Mouse (Mus musculus): ENCODE results near the gene Gm13305. TPM values are rescaled to one million over a fixed set of nuclear protein-coding genes. Genes with fewer than 3 reads are reported as not detected.
A peak's percentile ranks its signal among the peaks of the same experiment; 100 is the strongest.
"Not testable (repeated sequence)": the region's sequence is repeated elsewhere in the genome, so short reads cannot be mapped to it uniquely, and the experiment has no call there.

Gm13305 gene
- polyA plus RNA-seq (2014; fragmentation: Nextera tagmentation; extraction: Ambion mirVana): 0.53 TPM in 1 of 2 replicates, not detected in the other

DNA sequence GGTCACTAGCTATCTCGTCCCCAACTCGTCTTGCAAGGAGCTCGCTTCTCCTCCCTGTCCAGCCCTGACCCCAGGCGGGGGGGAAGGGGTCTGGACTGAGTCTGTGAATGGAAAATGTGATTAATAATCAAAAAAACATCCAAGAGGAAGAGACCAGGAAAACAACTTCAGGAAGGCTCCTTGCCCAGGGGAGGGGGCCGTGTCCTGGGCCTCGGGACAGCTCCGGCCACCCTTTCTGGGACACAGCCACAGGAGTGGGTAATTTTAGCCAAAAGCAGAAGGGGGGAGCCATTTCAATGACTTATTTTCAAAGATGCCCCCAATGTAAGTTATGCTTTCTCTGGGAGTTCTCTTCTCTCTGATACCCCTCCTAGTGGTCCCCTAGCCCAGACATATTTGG, at the start of gene Gm13305:
TSS of gene Gm13305 (minus strand) at position 101 of the 400 bp plus-strand sequence.
- WGBS: no CpG with 5 or more reads among the region's 7 CpGs
- not testable (repeated sequence) for ATAC-seq (ENCODE audit: low FRiP score); DNase-seq (ENCODE audit: low spot score)

DNA sequence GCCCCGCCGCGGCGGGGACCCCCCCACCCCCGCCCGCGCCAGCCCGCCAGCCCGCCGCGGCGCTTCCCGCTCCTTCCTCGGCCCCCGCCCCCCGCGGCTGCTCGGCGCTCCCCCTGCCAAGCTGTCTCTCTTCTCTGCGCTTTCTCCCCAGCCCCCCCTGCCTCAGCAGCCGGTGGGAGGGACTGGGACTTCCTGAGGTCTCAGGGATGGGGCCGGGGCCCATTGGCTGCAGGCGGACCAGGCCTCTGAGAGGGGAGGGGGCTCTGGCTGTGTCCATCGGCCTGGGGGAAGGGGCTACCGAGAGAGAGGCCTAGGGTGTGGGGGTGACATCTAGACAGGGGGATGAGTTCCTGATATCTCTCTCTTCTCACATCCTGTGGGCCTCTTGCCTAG, 16.6 kb upstream of the Gm13305 start:
- H3K27me3 ChIP-seq (ENCODE audit: control insufficient read depth, insufficient read depth, low read length); H3K9ac ChIP-seq (ENCODE audit: low read depth, low read length); DNase-seq (ENCODE audit: low spot score); H3K27ac ChIP-seq (ENCODE audit: low read depth, low read length); H3K4me2 ChIP-seq (replicated peaks; ENCODE audit: low read depth, low read length); H3K4me1 ChIP-seq (replicated peaks; ENCODE audit: control insufficient read depth, insufficient read depth, low read length); H3K4me3 ChIP-seq (ENCODE audit: low read depth, low read length); H3K9me3 ChIP-seq (ENCODE audit: control insufficient read depth, low read length); H3K36me3 ChIP-seq (ENCODE audit: control insufficient read depth, insufficient read depth, low read length): not testable (repeated sequence)
- no CpG with 5 or more reads among the region's 25 CpGs for WGBS
- peak; percentile 76 for ATAC-seq (ENCODE audit: low FRiP score)

More for the DNA sequence above, at the start of gene Gm13305:
- not testable (repeated sequence) for H3K36me3 ChIP-seq (ENCODE audit: control insufficient read depth, insufficient read depth, low read length); H3K27me3 ChIP-seq (ENCODE audit: control insufficient read depth, insufficient read depth, low read length); H3K9ac ChIP-seq (ENCODE audit: low read depth, low read length); H3K4me3 ChIP-seq (ENCODE audit: low read depth, low read length); H3K27ac ChIP-seq (ENCODE audit: low read depth, low read length); H3K9me3 ChIP-seq (ENCODE audit: control insufficient read depth, low read length); H3K4me1 ChIP-seq (replicated peaks; ENCODE audit: control insufficient read depth, insufficient read depth, low read length); H3K4me2 ChIP-seq (replicated peaks; ENCODE audit: low read depth, low read length)

DNA sequence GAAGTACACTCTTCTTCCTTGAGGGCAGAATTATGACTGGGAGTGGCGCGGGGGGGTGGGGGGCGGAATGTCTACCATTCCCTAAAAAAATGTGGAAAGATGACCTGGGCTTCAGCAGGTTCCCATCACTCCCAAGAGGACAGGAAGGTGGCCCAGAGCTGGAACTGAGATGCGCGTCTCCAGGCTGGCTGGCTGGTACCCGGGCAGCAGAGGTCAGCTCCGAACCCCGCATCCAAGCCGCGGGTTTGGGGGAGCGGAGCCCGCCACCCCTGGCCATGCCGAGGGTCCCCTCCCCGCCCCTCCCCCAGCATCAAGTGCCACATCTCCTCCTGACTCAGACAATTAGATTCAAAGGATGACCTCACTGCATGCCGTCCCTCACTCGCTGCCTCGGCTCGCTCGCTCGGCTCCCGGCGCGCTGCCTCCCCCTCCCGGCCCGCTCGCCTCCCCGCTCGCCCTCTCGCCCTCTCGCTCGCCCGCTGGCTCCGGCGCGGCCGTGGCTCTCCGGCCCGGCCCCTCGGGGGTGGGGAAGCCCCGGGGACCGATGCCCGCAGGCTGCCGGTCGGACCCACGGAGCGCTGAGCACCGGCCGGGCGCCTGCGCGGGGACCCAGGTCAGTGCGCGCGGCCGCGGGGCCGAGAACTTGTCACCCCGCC, 16.0 kb upstream of the Gm13305 start:
- H3K9me3 ChIP-seq (ENCODE audit: control insufficient read depth, low read length); H3K27ac ChIP-seq (ENCODE audit: low read depth, low read length); H3K9ac ChIP-seq (ENCODE audit: low read depth, low read length); H3K36me3 ChIP-seq (ENCODE audit: control insufficient read depth, insufficient read depth, low read length); H3K4me2 ChIP-seq (replicated peaks; ENCODE audit: low read depth, low read length); H3K27me3 ChIP-seq (ENCODE audit: control insufficient read depth, insufficient read depth, low read length); DNase-seq (ENCODE audit: low spot score); H3K4me3 ChIP-seq (ENCODE audit: low read depth, low read length); H3K4me1 ChIP-seq (replicated peaks; ENCODE audit: control insufficient read depth, insufficient read depth, low read length): not testable (repeated sequence)
- no CpG with 5 or more reads among the region's 58 CpGs for WGBS
- ATAC-seq (ENCODE audit: low FRiP score): peak; percentile 64

DNA sequence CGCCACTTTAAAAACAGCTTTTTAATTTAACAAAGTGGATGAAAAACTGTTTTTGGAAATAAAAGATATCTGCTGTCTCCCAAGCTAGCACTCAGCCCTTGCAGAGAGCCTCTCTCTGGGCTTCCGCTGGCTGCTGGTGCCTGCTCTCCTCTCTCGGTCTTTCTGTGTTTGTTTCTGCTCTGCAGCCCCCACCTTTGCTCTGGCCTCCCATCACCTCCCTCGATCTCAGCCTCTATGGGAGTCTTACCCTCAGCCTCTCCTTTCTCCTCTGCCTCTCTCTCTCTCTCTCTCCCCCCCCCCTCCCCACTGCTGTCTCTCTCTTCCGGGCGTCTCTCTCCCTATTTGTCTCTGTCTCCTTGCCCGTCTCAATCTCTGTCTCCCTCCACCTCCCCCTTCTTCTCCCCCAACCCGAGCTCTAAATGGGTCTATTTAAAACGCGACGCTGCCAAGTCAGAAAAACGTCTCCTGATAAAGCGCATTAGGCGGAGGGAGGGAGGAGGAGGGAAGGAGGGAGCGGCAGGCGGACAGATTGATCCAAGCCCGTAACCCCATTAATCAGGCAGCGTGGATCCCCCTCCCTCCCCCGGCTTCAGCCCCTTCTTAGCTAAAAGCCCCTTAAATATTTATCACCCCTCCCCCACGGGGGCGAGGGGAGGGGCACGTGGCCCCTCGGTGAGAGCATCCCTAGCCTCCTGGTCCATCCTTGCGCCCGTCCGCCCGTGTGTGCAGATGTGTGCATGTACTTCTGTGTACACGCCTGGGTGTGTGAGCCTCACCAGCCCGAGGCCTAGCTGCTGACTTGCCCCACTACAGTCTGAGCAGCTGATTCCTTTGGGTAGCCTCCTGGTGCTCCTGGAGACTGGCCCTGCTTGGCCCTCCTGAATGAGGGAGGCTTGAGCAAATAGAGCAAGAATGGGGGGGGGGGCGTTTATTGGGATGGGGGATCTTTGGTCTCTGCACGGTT, 15.1 kb upstream of the Gm13305 start:
- ATAC-seq (ENCODE audit: low FRiP score): peak; percentile 78

DNA sequence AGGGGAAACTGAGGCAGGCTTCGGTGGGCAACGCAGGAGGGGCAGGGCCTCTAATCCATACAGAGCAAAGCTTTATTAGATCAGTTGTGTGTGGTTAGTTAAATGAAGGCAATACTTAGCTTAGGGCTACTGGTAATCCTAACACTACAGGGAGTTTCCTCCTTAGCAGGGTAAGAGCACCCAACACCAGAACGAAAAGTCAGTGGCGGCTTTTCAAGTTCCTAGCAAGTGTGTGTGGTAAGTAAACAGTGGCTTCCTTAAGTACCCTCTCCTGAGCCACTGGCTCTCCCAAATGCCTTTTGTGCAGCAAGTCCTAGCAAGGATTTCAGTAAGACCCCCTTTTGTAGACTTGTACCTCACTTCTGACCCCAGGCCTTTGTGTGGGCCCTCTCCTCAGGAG, 9.8 kb upstream of the Gm13305 start:
- ATAC-seq (ENCODE audit: low FRiP score); H3K4me3 ChIP-seq (ENCODE audit: low read depth, low read length); H3K36me3 ChIP-seq (ENCODE audit: control insufficient read depth, insufficient read depth, low read length); H3K27ac ChIP-seq (ENCODE audit: low read depth, low read length); DNase-seq (ENCODE audit: low spot score); H3K9me3 ChIP-seq (ENCODE audit: control insufficient read depth, low read length); H3K27me3 ChIP-seq (ENCODE audit: control insufficient read depth, insufficient read depth, low read length); H3K4me2 ChIP-seq (replicated peaks; ENCODE audit: low read depth, low read length); H3K9ac ChIP-seq (ENCODE audit: low read depth, low read length); H3K4me1 ChIP-seq (replicated peaks; ENCODE audit: control insufficient read depth, insufficient read depth, low read length): not testable (repeated sequence)
- no CpG with 5 or more reads among the region's 4 CpGs for WGBS

More for the DNA sequence above, 15.1 kb upstream of the Gm13305 start:
- DNase-seq (ENCODE audit: low spot score); H3K27ac ChIP-seq (ENCODE audit: low read depth, low read length); H3K27me3 ChIP-seq (ENCODE audit: control insufficient read depth, insufficient read depth, low read length); H3K4me3 ChIP-seq (ENCODE audit: low read depth, low read length); H3K9me3 ChIP-seq (ENCODE audit: control insufficient read depth, low read length); H3K36me3 ChIP-seq (ENCODE audit: control insufficient read depth, insufficient read depth, low read length); H3K9ac ChIP-seq (ENCODE audit: low read depth, low read length); H3K4me1 ChIP-seq (replicated peaks; ENCODE audit: control insufficient read depth, insufficient read depth, low read length); H3K4me2 ChIP-seq (replicated peaks; ENCODE audit: low read depth, low read length): not testable (repeated sequence)
- no CpG with 5 or more reads among the region's 31 CpGs for WGBS

DNA sequence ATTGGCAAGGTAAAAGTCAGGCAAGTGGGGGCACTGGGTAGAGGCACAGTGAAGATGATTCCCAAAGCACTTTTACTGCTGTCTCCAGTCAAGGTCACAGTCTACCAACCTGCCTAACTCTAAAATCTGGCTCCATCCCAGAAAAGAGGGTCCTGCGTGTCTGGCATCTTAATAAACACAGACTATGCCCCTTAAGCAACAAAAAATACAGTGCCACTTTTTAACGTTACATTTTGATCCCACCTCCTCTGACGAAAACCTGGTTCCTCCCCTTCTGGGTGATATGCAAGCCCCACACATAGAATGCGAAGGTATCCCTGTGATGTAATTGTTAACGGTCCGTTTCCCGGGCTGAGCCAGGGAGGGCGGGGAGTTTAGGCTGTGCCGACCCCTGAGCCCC, 15.3 kb downstream of the Gm13305 start, which contains the start of gene Gm13306:
TSS of gene Gm13306 (plus strand) at position 301 of the 400 bp plus-strand sequence.
- not testable (repeated sequence) for ATAC-seq (ENCODE audit: low FRiP score); DNase-seq (ENCODE audit: low spot score); H3K4me2 ChIP-seq (replicated peaks; ENCODE audit: low read depth, low read length); H3K27me3 ChIP-seq (ENCODE audit: control insufficient read depth, insufficient read depth, low read length); H3K9ac ChIP-seq (ENCODE audit: low read depth, low read length); H3K36me3 ChIP-seq (ENCODE audit: control insufficient read depth, insufficient read depth, low read length); H3K9me3 ChIP-seq (ENCODE audit: control insufficient read depth, low read length); H3K27ac ChIP-seq (ENCODE audit: low read depth, low read length); H3K4me3 ChIP-seq (ENCODE audit: low read depth, low read length); H3K4me1 ChIP-seq (replicated peaks; ENCODE audit: control insufficient read depth, insufficient read depth, low read length)
- WGBS: no CpG with 5 or more reads among the region's 9 CpGs

DNA sequence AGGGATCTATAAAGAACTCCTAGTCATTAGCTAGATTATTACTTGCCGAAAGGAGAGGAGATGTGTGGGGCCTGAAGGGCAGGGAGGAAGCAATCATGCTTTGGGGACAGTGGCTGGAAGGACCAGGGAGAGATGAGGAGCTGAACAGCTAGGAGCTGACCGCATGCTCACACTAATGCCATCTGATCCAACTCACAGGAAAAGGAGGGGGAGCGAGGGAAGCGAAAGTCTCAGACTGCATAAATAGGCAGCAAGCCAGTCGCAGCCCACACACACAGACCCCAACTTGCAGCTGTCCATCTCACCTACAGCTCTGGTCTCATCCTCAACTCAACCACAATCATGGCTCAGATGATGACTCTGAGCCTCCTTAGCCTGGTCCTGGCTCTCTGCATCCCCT, 53.9 kb downstream of the Gm13305 start, which contains the start of gene Gm13304:
TSS of gene Gm13304 (plus strand) at position 301 of the 400 bp plus-strand sequence.
- WGBS: no CpG with 5 or more reads among the region's 5 CpGs

More for the DNA sequence above, 53.9 kb downstream of the Gm13305 start, which contains the start of gene Gm13304:
- not testable (repeated sequence) for DNase-seq (ENCODE audit: low spot score); H3K4me3 ChIP-seq (ENCODE audit: low read depth, low read length); H3K27ac ChIP-seq (ENCODE audit: low read depth, low read length); H3K4me2 ChIP-seq (replicated peaks; ENCODE audit: low read depth, low read length); H3K9ac ChIP-seq (ENCODE audit: low read depth, low read length); H3K4me1 ChIP-seq (replicated peaks; ENCODE audit: control insufficient read depth, insufficient read depth, low read length); H3K9me3 ChIP-seq (ENCODE audit: control insufficient read depth, low read length); ATAC-seq (ENCODE audit: low FRiP score); H3K36me3 ChIP-seq (ENCODE audit: control insufficient read depth, insufficient read depth, low read length); H3K27me3 ChIP-seq (ENCODE audit: control insufficient read depth, insufficient read depth, low read length)

All from hindbrain, embryonic 11.5 days (tissue).